Mouse (Mus musculus) embryonic fibroblast, embryonic 13.5 days (primary cell): ENCODE data around the gene Lhfpl1.
"Not testable (repeated sequence)": the region's sequence is repeated elsewhere in the genome, so short reads cannot be mapped to it uniquely, and the experiment has no call there.

Source experiments
- CTCF ChIP-seq: IDR thresholded peaks from 2 replicates; pipeline ENCODE4 v1.5.1; 2011; ENCODE audit warnings: mild to moderate bottlenecking, control low read depth, low read length, moderate library complexity, borderline replicate concordance; ENCODE audit not compliant: insufficient read depth
- POLR2A ChIP-seq: IDR thresholded peaks from 2 replicates; pipeline ENCODE4 v1.6.1; 2011; ENCODE audit warnings: low read depth, mild to moderate bottlenecking, control low read depth, low read length, moderate library complexity

GRCm38 (mm10) chrX:145300232-145300631 is 48.7 kb downstream of the Lhfpl1 start:
- not testable (repeated sequence) for TF ChIP-seq CTCF, POLR2A
